Mouse (Mus musculus): ENCODE data around the gene Clec4f. TPM values are rescaled to one million over a fixed set of nuclear protein-coding genes. Genes with fewer than 3 reads are reported as not detected.
A peak's percentile ranks its signal among the peaks of the same experiment; 100 is the strongest.

Clec4f gene
- polyA plus RNA-seq, 1 experiment from 2014 or later, result 0.19 TPM

GRCm38 (mm10) chr6:83597988-83598387, 58.0 kb downstream of the Clec4f start:
- no peaks in the 10 kb centered on the region for H3K27me3 ChIP-seq (ENCODE audit: control insufficient read depth, insufficient read depth, low read length)
- 27% methylated on average over 3 of the region's 3 CpGs for WGBS (ENCODE audit: insufficient replicate concordance)
- H3K36me3 ChIP-seq (ENCODE audit: control insufficient read depth, insufficient read depth, low read length), result no peaks in the 10 kb centered on the region
- no peak overlapping the region for H3K4me3 ChIP-seq (ENCODE audit: low read depth, low read length)
- ATAC-seq (replicated peaks; ENCODE audit: insufficient number of reproducible peaks, low FRiP score, low TSS enrichment), result no peak
- no peak overlapping the region for H3K4me2 ChIP-seq
- no peak overlapping the region for H3K9ac ChIP-seq (ENCODE audit: low read depth, low read length)
- no peaks in the 10 kb centered on the region for H3K9me3 ChIP-seq (replicated peaks; ENCODE audit: control insufficient read depth, low read length)
- H3K4me1 ChIP-seq (ENCODE audit: control insufficient read depth, insufficient read depth, low read length), result peaks cover 18% of the 10 kb centered on the region
- peak overlapping the region; percentile 57; the same call in 1 of the 2 replicates for H3K27ac ChIP-seq (ENCODE audit: low read depth, low read length)

DNA sequence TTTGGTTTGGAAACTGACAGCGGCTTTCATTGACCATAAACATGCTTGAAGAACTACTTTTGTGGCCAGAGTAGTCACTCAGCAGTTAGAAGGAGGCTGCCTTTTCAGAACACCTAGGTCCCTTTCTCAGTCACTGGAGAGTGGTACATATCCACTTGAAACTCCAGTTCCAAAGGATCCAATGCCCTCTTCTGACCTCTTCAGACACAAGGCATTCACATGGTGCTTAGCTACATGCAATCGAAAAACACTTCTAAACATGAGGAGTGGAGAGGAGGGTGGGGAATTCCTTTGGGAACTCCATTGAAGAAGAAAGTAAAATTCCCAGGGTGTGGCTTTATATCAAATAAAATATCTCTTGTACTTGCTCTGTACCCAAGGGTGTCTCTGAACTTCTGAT, 61.0 kb downstream of the Clec4f start:
- no peak overlapping the region for H3K4me2 ChIP-seq
- no peak overlapping the region for H3K4me3 ChIP-seq (ENCODE audit: low read depth, low read length)
- H3K36me3 ChIP-seq (ENCODE audit: control insufficient read depth, insufficient read depth, low read length), result no peaks in the 10 kb centered on the region
- H3K9ac ChIP-seq (ENCODE audit: low read depth, low read length), result no peak overlapping the region
- H3K27me3 ChIP-seq (ENCODE audit: control insufficient read depth, insufficient read depth, low read length), result no peaks in the 10 kb centered on the region
- peaks cover 18% of the 10 kb centered on the region for H3K4me1 ChIP-seq (ENCODE audit: control insufficient read depth, insufficient read depth, low read length)
- WGBS (ENCODE audit: insufficient replicate concordance), result 86% methylated on average over 2 of the region's 2 CpGs
- H3K9me3 ChIP-seq (replicated peaks; ENCODE audit: control insufficient read depth, low read length), result no peaks in the 10 kb centered on the region
- no peak for ATAC-seq (replicated peaks; ENCODE audit: insufficient number of reproducible peaks, low FRiP score, low TSS enrichment)
- H3K27ac ChIP-seq (ENCODE audit: low read depth, low read length), result no peak overlapping the region

Other genes with a start within 250 kb of the Clec4f start
- 25.0 and 30.3 TPM in 2 replicates for gene Tet3, start 197.1 kb downstream of the Clec4f start, polyA plus RNA-seq (2014; fragmentation: Nextera tagmentation; extraction: Ambion mirVana)
- gene Dguok, start 149.2 kb downstream of the Clec4f start, polyA plus RNA-seq (2014; fragmentation: Nextera tagmentation; extraction: Ambion mirVana), result 47.9 and 54.3 TPM in 2 replicates
- gene Actg2, start 119.9 kb downstream of the Clec4f start, polyA plus RNA-seq (2014; fragmentation: Nextera tagmentation; extraction: Ambion mirVana), result 10.7 and 10.9 TPM in 2 replicates
- 24.9 and 30.0 TPM in 2 replicates for gene Stambp, start 83.5 kb downstream of the Clec4f start, polyA plus RNA-seq (2014; fragmentation: Nextera tagmentation; extraction: Ambion mirVana)
- gene Cd207, start 21.7 kb upstream of the Clec4f start, polyA plus RNA-seq (2014; fragmentation: Nextera tagmentation; extraction: Ambion mirVana), result not detected in 2 replicates
- not detected in 2 replicates for gene Vax2, start 55.1 kb upstream of the Clec4f start, polyA plus RNA-seq (2014; fragmentation: Nextera tagmentation; extraction: Ambion mirVana)
- gene Atp6v1b1, start 86.8 kb upstream of the Clec4f start, polyA plus RNA-seq (2014; fragmentation: Nextera tagmentation; extraction: Ambion mirVana), result not detected in 2 replicates
- not detected in 2 replicates for gene Ankrd53, start 106.5 kb upstream of the Clec4f start, polyA plus RNA-seq (2014; fragmentation: Nextera tagmentation; extraction: Ambion mirVana)
- 56.0 and 69.0 TPM in 2 replicates for gene Tex261, start 119.6 kb upstream of the Clec4f start, polyA plus RNA-seq (2014; fragmentation: Nextera tagmentation; extraction: Ambion mirVana)
- 46.3 and 50.3 TPM in 2 replicates for gene Nagk, start 138.8 kb upstream of the Clec4f start, polyA plus RNA-seq (2014; fragmentation: Nextera tagmentation; extraction: Ambion mirVana)
- gene Paip2b, start 175.6 kb upstream of the Clec4f start, polyA plus RNA-seq (2014; fragmentation: Nextera tagmentation; extraction: Ambion mirVana), result 16.2 and 16.9 TPM in 2 replicates
- 54.0 and 59.5 TPM in 2 replicates for gene Zfp638, start 210.9 kb upstream of the Clec4f start, polyA plus RNA-seq (2014; fragmentation: Nextera tagmentation; extraction: Ambion mirVana)